Mouse (Mus musculus) embryonic facial prominence, embryonic 14.5 days (tissue): ENCODE data around the gene Ppp1r14a. TPM values are rescaled to one million over a fixed set of nuclear protein-coding genes. Genes with fewer than 3 reads are reported as not detected.

ENCODE experiments used
- ATAC-seq: fragments of 200-750 bp; cut with Nextera tagmentation; 2 replicates; pipeline ENCODE4 v1.8.0; 2017; ENCODE audit warnings: low read depth, moderate number of reproducible peaks, moderate TSS enrichment
- DNase-seq: peaks from one replicate; pipeline ENCODE4 v3.0.0-alpha.2; 2015; ENCODE audit warnings: low spot score
- H3K27ac ChIP-seq: fragments of 300-500 bp; sonication (generic); replicated peaks from 2 replicates; pipeline ENCODE4 v1.5.1; 2014; ENCODE audit warnings: low read depth, mild to moderate bottlenecking, low read length, moderate library complexity
- H3K27me3 ChIP-seq: fragments of 300-500 bp; sonication (generic); replicated peaks from 2 replicates; pipeline ENCODE4 v1.6.1; 2014; ENCODE audit warnings: low read length; ENCODE audit not compliant: control insufficient read depth, insufficient read depth
- H3K36me3 ChIP-seq: fragments of 300-500 bp; sonication (generic); 2 replicates; pipeline ENCODE4 v1.6.1; 2014; ENCODE audit warnings: low read length, mixed read lengths; ENCODE audit not compliant: control insufficient read depth, insufficient read depth
- H3K4me1 ChIP-seq: fragments of 300-500 bp; sonication (generic); 2 replicates; pipeline ENCODE4 v1.6.1; 2014; ENCODE audit warnings: antibody characterized with exemption, low read length; ENCODE audit not compliant: control insufficient read depth, insufficient read depth
- H3K4me2 ChIP-seq: fragments of 300-500 bp; sonication (generic); 2 replicates; pipeline ENCODE4 v1.6.1; 2014; ENCODE audit warnings: low read depth, mild to moderate bottlenecking, low read length, moderate library complexity, mixed read lengths
- H3K4me3 ChIP-seq: fragments of 300-500 bp; sonication (generic); 2 replicates; pipeline ENCODE4 v1.5.1; 2014; ENCODE audit warnings: low read depth, mild to moderate bottlenecking, low read length
- H3K9ac ChIP-seq: fragments of 300-500 bp; sonication (generic); 2 replicates; pipeline ENCODE4 v1.6.1; 2014; ENCODE audit warnings: low read depth, mild to moderate bottlenecking, low read length, moderate library complexity, mixed read lengths
- H3K9me3 ChIP-seq: fragments of 300-500 bp; sonication (generic); 2 replicates; pipeline ENCODE4 v1.6.1; 2016; ENCODE audit warnings: low read length; ENCODE audit not compliant: control insufficient read depth
- WGBS: fragments of 180-500 bp; shearing (Covaris S2); extraction: QIAGEN DNeasy Blood & Tissue Kit; methylation state at CpG from one replicate; pipeline ENCODE4 v1.1.7; 2014; 5-methylcytosine and 5-hydroxymethylcytosine counted together
- polyA plus RNA-seq: library from polyadenylated mRNA; unstranded; fragments of >200 nt; fragmentation: Nextera tagmentation; extraction: Ambion mirVana; gene quantifications from 2 replicates; pipeline ENCODE4 v1.2.1, GENCODE M21; 2014

Gene Ppp1r14a
- polyA plus RNA-seq, 1 experiment from 2014 or later, result 13.8 TPM

DNA sequence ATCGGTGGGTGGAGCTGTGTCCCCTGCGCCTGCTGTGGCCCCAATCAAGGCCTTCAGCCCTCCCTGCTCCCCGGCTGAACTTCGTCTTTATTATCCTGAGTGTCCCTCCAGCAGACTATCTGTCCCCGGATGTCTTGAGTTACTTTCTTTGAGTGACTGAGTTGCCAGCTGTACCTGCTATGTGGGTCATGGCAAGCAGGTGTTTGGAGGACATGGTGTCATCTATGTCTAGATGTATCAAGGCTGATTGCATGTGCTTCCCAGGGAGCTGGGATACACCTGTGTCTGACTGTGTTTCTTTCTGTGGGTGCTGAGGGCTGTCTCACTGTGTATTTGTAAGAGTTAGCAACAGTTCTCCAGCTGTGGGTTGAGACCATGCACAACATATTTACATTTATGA lies 20.6 kb downstream of the Ppp1r14a start:
- Histone ChIP-seq H3K36me3 (no peaks in the 10 kb centered on the region; the same call in 1 of the 2 replicates), H3K4me1 (peaks cover 36% of the 10 kb centered on the region), H3K27ac (peak overlapping the region; percentile 33; the same call in 1 of the 2 replicates), H3K4me3 (peak overlapping the region; percentile 68), H3K4me2 (peak overlapping the region; percentile 97), H3K9ac (peak overlapping the region; percentile 74), H3K9me3 (no peaks in the 10 kb centered on the region), H3K27me3 (0 out of 2 replicates have a peak, but pooled peaks cover 8% of the 10 kb centered on the region)
- WGBS, result 12% methylated on average over 5 of the region's 5 CpGs
- DNase-seq (no peak), ATAC-seq (no peak)

DNA sequence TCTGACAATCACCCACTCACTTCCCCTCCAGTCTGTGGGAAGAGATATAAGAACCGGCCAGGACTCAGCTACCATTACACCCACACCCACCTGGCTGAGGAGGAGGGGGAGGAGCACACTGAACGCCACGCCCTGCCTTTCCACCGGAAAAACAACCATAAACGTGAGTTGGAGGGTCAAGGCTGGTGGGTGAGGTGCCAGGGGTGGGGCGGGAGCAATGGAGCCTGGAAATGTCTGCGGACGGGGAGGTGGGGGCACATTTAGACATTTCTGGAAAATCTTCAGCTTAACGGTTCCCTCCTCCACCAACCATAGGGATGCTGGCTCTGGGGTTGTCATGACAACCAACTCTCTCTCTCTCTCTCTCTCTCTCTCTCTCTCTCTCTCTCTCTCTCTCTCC lies 23.9 kb downstream of the Ppp1r14a start:
- Histone ChIP-seq H3K27ac (no peak overlapping the region), H3K4me3 (no peak overlapping the region), H3K4me2 (0 out of 2 replicates have a peak overlapping the region, but pooled peaks have one; percentile 15), H3K4me1 (peaks cover 59% of the 10 kb centered on the region), H3K27me3 (no peaks in the 10 kb centered on the region), H3K9ac (no peak overlapping the region), H3K9me3 (no peaks in the 10 kb centered on the region), H3K36me3 (no peaks in the 10 kb centered on the region; the same call in 1 of the 2 replicates)
- ATAC-seq (no peak), DNase-seq (no peak)
- 34% methylated on average over 9 of the region's 9 CpGs for WGBS

- DNase-seq (no peak), ATAC-seq (no peak)
- peaks cover 61% of the 10 kb centered on the region for H3K4me1 ChIP-seq
- no peak overlapping the region for H3K4me2 ChIP-seq
- H3K9me3 ChIP-seq, result no peaks in the 10 kb centered on the region
- 48% methylated on average over 9 of the region's 9 CpGs for WGBS
- H3K9ac ChIP-seq, result no peak overlapping the region
- peak overlapping the region; percentile 48; the same call in 1 of the 2 replicates for H3K27ac ChIP-seq
- H3K27me3 ChIP-seq, result no peaks in the 10 kb centered on the region
- no peak overlapping the region for H3K4me3 ChIP-seq
- no peaks in the 10 kb centered on the region; the same call in 1 of the 2 replicates for H3K36me3 ChIP-seq
Observed at GRCm38 (mm10) chr7:29313572-29314261, 24.6 kb downstream of the Ppp1r14a start.

GRCm38 (mm10) chr7:29314844-29315628 lies 25.9 kb downstream of the Ppp1r14a start:
- ATAC-seq (no peak; the same call in 1 of the 2 replicates), DNase-seq (no peak)
- 64% methylated on average over 12 of the region's 13 CpGs for WGBS
- Histone ChIP-seq H3K4me2 (no peak overlapping the region), H3K4me1 (peaks cover 56% of the 10 kb centered on the region), H3K9me3 (no peaks in the 10 kb centered on the region), H3K36me3 (no peaks in the 10 kb centered on the region; the same call in 1 of the 2 replicates), H3K9ac (no peak overlapping the region), H3K4me3 (no peak overlapping the region), H3K27ac (peak overlapping the region; percentile 87; the same call in 1 of the 2 replicates), H3K27me3 (no peaks in the 10 kb centered on the region)

GRCm38 (mm10) chr7:29316137-29316734 lies 27.1 kb downstream of the Ppp1r14a start:
- ATAC-seq, result no peak
- no peak overlapping the region for H3K4me3 ChIP-seq
- 55% methylated on average over 14 of the region's 17 CpGs for WGBS
- H3K9ac ChIP-seq, result 0 out of 2 replicates have a peak overlapping the region, but pooled peaks have one; percentile 2
- no peak for DNase-seq
- H3K36me3 ChIP-seq, result peaks cover 2% of the 10 kb centered on the region; the same call in 1 of the 2 replicates
- no peaks in the 10 kb centered on the region for H3K9me3 ChIP-seq
- H3K27me3 ChIP-seq, result no peaks in the 10 kb centered on the region
- peak overlapping the region; percentile 87 for H3K27ac ChIP-seq
- H3K4me2 ChIP-seq, result no peak overlapping the region; the same call in 1 of the 2 replicates
- H3K4me1 ChIP-seq, result peaks cover 56% of the 10 kb centered on the region

DNA sequence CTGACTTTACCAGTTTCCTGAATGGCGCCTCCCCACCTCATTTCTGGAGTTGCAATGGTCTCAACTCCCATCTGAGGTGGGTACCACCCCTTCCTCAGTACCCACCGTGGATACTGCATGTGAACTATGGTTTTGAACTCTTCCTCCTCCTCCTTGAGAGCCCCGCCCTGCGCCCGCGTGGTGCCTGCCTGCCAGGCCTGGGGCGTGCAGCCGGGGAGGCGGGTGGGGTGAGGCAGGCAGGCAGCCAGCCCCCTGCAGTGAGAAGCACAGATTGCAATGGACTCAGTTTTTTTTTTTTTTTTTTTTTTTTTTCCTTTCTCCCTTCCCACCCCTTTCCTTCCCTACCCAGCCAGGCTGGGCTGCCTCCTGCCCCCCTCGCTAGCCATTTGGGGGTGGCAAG lies 27.9 kb downstream of the Ppp1r14a start:
- H3K36me3 ChIP-seq, result peaks cover 9% of the 10 kb centered on the region; the same call in 1 of the 2 replicates
- H3K9ac ChIP-seq, result peak overlapping the region; percentile 53; the same call in 1 of the 2 replicates
- DNase-seq (peak; percentile 89), ATAC-seq (peak; percentile 71)
- peaks cover 56% of the 10 kb centered on the region for H3K4me1 ChIP-seq
- no peaks in the 10 kb centered on the region for H3K27me3 ChIP-seq
- H3K4me3 ChIP-seq, result 0 out of 2 replicates have a peak overlapping the region, but pooled peaks have one; percentile 10
- 3% methylated on average over 10 of the region's 10 CpGs for WGBS
- H3K9me3 ChIP-seq, result no peaks in the 10 kb centered on the region
- peak overlapping the region; percentile 87 for H3K27ac ChIP-seq
- H3K4me2 ChIP-seq, result peak overlapping the region; percentile 53

DNA sequence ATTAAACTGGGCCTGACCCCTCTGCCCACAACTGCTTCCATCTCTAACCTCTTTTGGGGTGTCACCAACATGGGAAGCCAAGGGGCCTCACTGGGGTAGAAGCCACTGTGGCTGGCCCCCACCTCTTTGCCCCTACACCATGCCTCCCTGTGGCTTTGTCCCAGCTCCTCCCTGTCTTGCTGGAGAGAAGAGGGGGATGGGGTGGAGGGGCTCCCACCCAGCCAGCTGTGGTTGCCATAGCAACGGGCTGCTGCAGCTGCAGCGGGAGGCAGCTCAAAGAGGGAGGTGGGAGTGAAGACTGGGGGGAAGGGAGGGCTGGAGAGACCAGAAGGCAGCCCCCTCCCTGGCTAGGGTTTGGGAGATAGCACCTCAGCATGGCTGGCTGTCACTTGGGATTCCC lies 28.4 kb downstream of the Ppp1r14a start:
- Histone ChIP-seq H3K9me3 (no peaks in the 10 kb centered on the region), H3K9ac (peak overlapping the region; percentile 53), H3K4me3 (peak overlapping the region; percentile 10; the same call in 1 of the 2 replicates), H3K4me1 (peaks cover 56% of the 10 kb centered on the region), H3K27ac (peak overlapping the region; percentile 87), H3K4me2 (peak overlapping the region; percentile 53), H3K27me3 (no peaks in the 10 kb centered on the region), H3K36me3 (peaks cover 14% of the 10 kb centered on the region; the same call in 1 of the 2 replicates)
- DNase-seq (peak; percentile 96), ATAC-seq (peak; percentile 51)
- no CpG with 5 or more reads among the region's 2 CpGs for WGBS
